Mouse (Mus musculus) megakaryocyte, embryonic 14.5 days (primary cell): ENCODE data around the gene Actr3.

ENCODE experiments used
- FLI1 ChIP-seq: IDR thresholded peaks from 2 replicates; pipeline ENCODE4 v1.6.1; 2012; ENCODE audit warnings: low read length, inconsistent platforms, mixed read lengths
- GATA1 ChIP-seq: IDR thresholded peaks from 3 replicates; pipeline ENCODE4 v1.6.1; 2012; ENCODE audit warnings: mixed read lengths, low read length, inconsistent platforms, borderline replicate concordance

GRCm38 (mm10) chr1:125429984-125430383, 5.5 kb downstream of the Actr3 start:
- no peak for TF ChIP-seq FLI1
- TF ChIP-seq GATA1 = no peak
